11 mouse cellular contexts compared by ENCODE assay signal in genomic region chr8:95688073-95688672, GRCm38 (mm10). TPM values are rescaled to one million over a fixed set of nuclear protein-coding genes. Genes with fewer than 3 reads are reported as not detected.
DNase-seq lines count a peak whose midpoint lies in the region; ATAC-seq lines count a peak whose summit lies in the region.
"Had no signal": no experiment of that assay in that cellular context is flagged by ENCODE, and none has a peak within 500 bp of the region (broad histone marks: within the 10 kb centered on the region; RNA-seq: fewer than 3 reads in every experiment).

No protein-coding gene starts in this region.

- H3K9ac ChIP-seq in lung, embryonic 16.5 days (ENCODE audit: low read length): no peak overlapping the region
- no peak overlapping the region for H3K9ac ChIP-seq in hindbrain, embryonic 14.5 days
- H3K9ac ChIP-seq: embryonic facial prominence, embryonic 13.5 days had no signal

- H3K4me1 ChIP-seq in lung, embryonic 16.5 days (replicated peaks; ENCODE audit: control insufficient read depth, insufficient read depth, low read length): no peaks in the 10 kb centered on the region; the same call in 1 of the 2 replicates
- no peaks in the 10 kb centered on the region for H3K4me1 ChIP-seq in hindbrain, embryonic 14.5 days (replicated peaks; ENCODE audit: control insufficient read depth, insufficient read depth, low read length)
- H3K4me1 ChIP-seq: embryonic facial prominence, embryonic 13.5 days had no signal

- no peak overlapping the region for H3K4me3 ChIP-seq in lung, embryonic 16.5 days (ENCODE audit: low read length)
- H3K4me3 ChIP-seq in hindbrain, embryonic 14.5 days (replicated peaks; ENCODE audit: low read length): no peak overlapping the region
- H3K4me3 ChIP-seq: embryonic facial prominence, embryonic 13.5 days had no signal

- 43% methylated on average over 10 of the region's 10 CpGs for WGBS in lung, embryonic 16.5 days
- 81% methylated on average over 10 of the region's 10 CpGs for WGBS in hindbrain, embryonic 14.5 days

- peak; percentile 66 for ATAC-seq in frontal cortex, adult (ENCODE audit: low TSS enrichment)
- ATAC-seq in lung, embryonic 16.5 days (ENCODE audit: low read depth): peak; percentile 89
- no peak for ATAC-seq in hindbrain, embryonic 14.5 days (ENCODE audit: low FRiP score)

- no peaks in the 10 kb centered on the region for H3K27me3 ChIP-seq in lung, embryonic 16.5 days (ENCODE audit: control insufficient read depth, insufficient read depth, low read depth, low read length)
- no peaks in the 10 kb centered on the region for H3K27me3 ChIP-seq in hindbrain, embryonic 14.5 days (ENCODE audit: control insufficient read depth, insufficient read depth, low read length)

- H3K4me2 ChIP-seq in lung, embryonic 16.5 days (ENCODE audit: low read depth, low read length): no peak overlapping the region
- no peak overlapping the region for H3K4me2 ChIP-seq in hindbrain, embryonic 14.5 days (replicated peaks)
- H3K4me2 ChIP-seq: embryonic facial prominence, embryonic 13.5 days had no signal

- H3K9me3 ChIP-seq in lung, embryonic 16.5 days (ENCODE audit: control insufficient read depth, low read length): no peaks in the 10 kb centered on the region
- no peaks in the 10 kb centered on the region for H3K9me3 ChIP-seq in hindbrain, embryonic 14.5 days (ENCODE audit: control insufficient read depth, low read length)
- H3K9me3 ChIP-seq: embryonic facial prominence, embryonic 13.5 days had no signal

- H3K36me3 ChIP-seq in lung, embryonic 16.5 days (ENCODE audit: control insufficient read depth, insufficient read depth, low read length): no peaks in the 10 kb centered on the region
- no peaks in the 10 kb centered on the region for H3K36me3 ChIP-seq in hindbrain, embryonic 14.5 days (replicated peaks; ENCODE audit: control insufficient read depth, insufficient read depth)
- H3K36me3 ChIP-seq: embryonic facial prominence, embryonic 13.5 days had no signal

- DNase-seq in gastrocnemius, postnatal 10 days: peak; percentile 28
- no peak for DNase-seq in gastrocnemius, postnatal 4 days (ENCODE audit: low spot score in 2 of 2)
- DNase-seq in adipocyte (ENCODE audit: low spot score): peak; percentile 38
- DNase-seq in spleen, adult 12 weeks (ENCODE audit: low spot score): no peak
- DNase-seq in hindbrain, embryonic 14.5 days (ENCODE audit: low spot score): no peak
- no peak for DNase-seq in thymus, postnatal 10 days (ENCODE audit: low spot score in 2 of 2)
- DNase-seq: gastrocnemius, postnatal 14 days; thymus, adult 18-20 months had no signal

- peak overlapping the region; percentile 45 for H3K27ac ChIP-seq in lung, embryonic 16.5 days (ENCODE audit: low read length)
- H3K27ac ChIP-seq in hindbrain, embryonic 14.5 days: no peak overlapping the region
- H3K27ac ChIP-seq: embryonic facial prominence, embryonic 13.5 days had no signal

RNA-seq across cellular contexts. Expression of gene Ndrg4, which starts 11.4 kb away (rescaled TPM):
- 10 to 100 TPM in 1 of 2 experiments, 1 to 10 TPM in 1; 8.9 to 12.8 TPM for total RNA-seq in gastrocnemius, postnatal 10 days (2021)
- 10 to 100 TPM; 13.8 to 18.5 TPM for total RNA-seq in gastrocnemius, postnatal 4 days (2021)
- 19.8 and 21.1 TPM in 2 replicates for polyA plus RNA-seq in lung, embryonic 16.5 days (2015; fragmentation: Nextera tagmentation; extraction: Ambion mirVana)
- polyA plus RNA-seq in hindbrain, embryonic 14.5 days (2014; fragmentation: Nextera tagmentation; extraction: Ambion mirVana): 397 and 490 TPM in 2 replicates

RNA-seq across cellular contexts. Expression of gene Setd6, which starts 27.5 kb away (rescaled TPM):
- 10 to 100 TPM in 1 of 2 experiments, 1 to 10 TPM in 1; 8.1 to 12.6 TPM for total RNA-seq in gastrocnemius, postnatal 10 days (2021)
- 1 to 10 TPM; 8.1 to 8.3 TPM for total RNA-seq in gastrocnemius, postnatal 4 days (2021)
- 14.3 and 15.9 TPM in 2 replicates for polyA plus RNA-seq in lung, embryonic 16.5 days (2015; fragmentation: Nextera tagmentation; extraction: Ambion mirVana)
- polyA plus RNA-seq in hindbrain, embryonic 14.5 days (2014; fragmentation: Nextera tagmentation; extraction: Ambion mirVana): 27.0 and 31.7 TPM in 2 replicates

RNA-seq across cellular contexts. Expression of gene Gins3, which starts 54.9 kb away (rescaled TPM):
- total RNA-seq in gastrocnemius, postnatal 10 days (2021): 1 to 10 TPM; 1.1 to 2.1 TPM
- total RNA-seq in gastrocnemius, postnatal 4 days (2021): 1 to 10 TPM; 2.7 to 3.3 TPM
- 20.7 and 21.6 TPM in 2 replicates for polyA plus RNA-seq in lung, embryonic 16.5 days (2015; fragmentation: Nextera tagmentation; extraction: Ambion mirVana)
- polyA plus RNA-seq in hindbrain, embryonic 14.5 days (2014; fragmentation: Nextera tagmentation; extraction: Ambion mirVana): 7.8 and 7.9 TPM in 2 replicates

Comparison
In these comparisons a context has a peak if more than half of its experiments do, and no peak if none do; other contexts are left out.
1. DNase-seq: peak in gastrocnemius, postnatal 10 days (single experiment) and adipocyte (single experiment); none in gastrocnemius, postnatal 4 days (0 of 2), spleen, adult 12 weeks (single experiment), hindbrain, embryonic 14.5 days (single experiment) and thymus, postnatal 10 days (0 of 2).